Mouse (Mus musculus) granulocyte monocyte progenitor cell, adult 5-6 weeks (primary cell): ENCODE measurements around the gene Lrrc75a. TPM values are rescaled to one million over a fixed set of nuclear protein-coding genes. Genes with fewer than 3 reads are reported as not detected.

ENCODE experiments used
- ATAC-seq: replicated peaks from 2 replicates; pipeline ENCODE4 v1.8.0; 2016; ENCODE audit warnings: mild to moderate bottlenecking, moderate TSS enrichment, inconsistent platforms; ENCODE audit not compliant: poor library complexity, severe bottlenecking
- total RNA-seq, 2 experiments: library from RNA; stranded (forward) in 1 of 2; stranded (reverse) in 1 of 2; fragments of 200-712, 200-1000 nt in 1 of 2; fragments of >200 nt in 1 of 2; fragmentation: Nextera tagmentation in 1 of 2; gene quantifications; 2 replicates each; pipeline ENCODE4 v1.2.3; 2014 to 2017

Gene Lrrc75a
- total RNA-seq, 2 experiments from 2014 or later: 5.4 to 5.7 TPM

DNA sequence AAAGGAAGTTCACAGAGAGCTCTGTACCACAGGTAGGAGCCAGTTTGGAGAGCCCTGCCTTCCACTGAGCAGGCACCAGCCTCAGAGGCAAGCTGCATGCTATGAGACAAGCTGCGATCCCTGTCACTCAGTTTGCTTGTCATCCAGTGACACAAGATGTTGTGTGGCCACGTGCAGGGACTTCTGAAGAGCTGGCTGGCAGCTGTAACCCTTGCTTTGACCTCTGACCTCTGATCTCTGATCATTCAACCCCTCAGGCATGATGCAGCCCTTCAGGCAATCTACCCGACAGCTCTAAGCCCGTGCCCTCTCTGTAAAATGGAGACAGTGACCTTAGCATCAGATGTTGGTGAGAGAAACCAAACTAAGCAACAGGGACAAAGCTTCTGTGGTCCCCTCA lies 25.5 kb downstream of the Lrrc75a start:
- ATAC-seq: no peak

DNA sequence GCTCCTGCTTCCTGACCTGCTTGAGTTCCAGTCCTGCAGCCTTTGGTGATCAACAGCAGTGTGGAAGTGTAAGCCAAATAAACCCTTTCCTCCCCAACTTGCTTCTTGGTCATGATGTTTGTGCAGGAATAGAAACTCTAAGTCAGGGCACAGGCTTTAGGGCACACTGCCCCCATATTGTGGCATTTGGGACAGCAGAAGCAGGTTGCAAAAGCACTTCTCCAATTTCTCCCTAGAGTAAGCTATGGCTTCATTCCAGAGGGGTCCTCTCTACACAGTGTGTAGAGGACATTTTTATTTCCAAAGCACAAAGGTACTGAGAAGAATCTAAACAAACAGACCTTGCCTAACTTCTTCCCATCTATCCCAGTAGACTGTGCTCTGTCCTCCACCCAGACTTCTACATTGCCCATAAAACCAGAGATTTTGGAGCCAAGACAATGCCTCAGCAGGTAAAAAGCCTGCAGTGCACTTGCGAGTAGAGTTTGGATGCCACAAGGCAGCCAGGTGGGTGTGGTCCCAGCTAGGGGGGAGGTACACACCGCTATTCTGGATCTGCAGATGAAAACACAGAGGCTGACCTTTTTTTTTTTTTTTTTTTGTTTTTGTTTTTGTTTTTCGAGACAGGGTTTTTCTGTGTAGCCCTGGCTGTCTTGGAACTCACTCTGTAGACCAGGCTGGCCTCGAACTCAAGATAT lies 26.6 kb downstream of the Lrrc75a start:
- ATAC-seq: peak; percentile 81

DNA sequence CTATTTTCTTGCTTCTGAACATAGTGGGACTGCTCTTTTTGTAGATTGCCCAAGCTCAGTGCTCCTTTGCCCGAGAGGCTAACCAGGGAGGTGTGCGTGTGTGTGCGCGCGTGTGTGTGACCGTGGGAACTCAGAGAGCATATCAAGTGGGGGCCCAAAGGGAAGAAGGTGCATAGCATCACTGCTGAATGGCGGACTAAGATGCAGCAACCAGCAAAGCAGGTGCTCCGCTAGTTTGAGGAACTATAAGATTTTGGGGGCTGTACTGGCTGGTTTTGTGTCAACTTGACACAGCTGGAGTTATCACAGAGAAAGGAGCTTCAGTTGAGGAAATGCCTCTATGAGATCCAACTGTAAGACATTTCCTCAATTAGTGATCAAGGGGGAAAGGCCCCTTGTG lies 27.2 kb downstream of the Lrrc75a start:
- peak; percentile 59 for ATAC-seq

DNA sequence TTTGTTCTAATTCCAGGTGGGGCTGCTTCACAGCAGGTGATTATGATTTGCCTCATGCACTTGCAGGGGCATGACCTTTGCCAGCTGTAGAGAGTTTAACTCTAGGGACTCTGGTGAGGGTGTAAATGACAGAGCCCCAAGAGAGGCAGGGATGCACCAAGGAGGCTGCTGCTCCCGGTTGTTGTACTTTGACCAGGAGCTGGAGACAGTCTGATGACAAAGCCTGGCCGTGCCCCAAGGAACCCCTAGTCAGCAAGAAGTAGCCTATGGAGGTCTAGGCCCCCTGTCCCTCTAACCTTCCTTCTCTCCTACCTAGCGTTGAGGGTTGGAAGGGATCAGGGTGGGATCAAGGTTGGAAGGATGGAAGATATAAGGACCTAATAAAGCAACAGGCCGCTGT lies 32.9 kb downstream of the Lrrc75a start:
- ATAC-seq: no peak

DNA sequence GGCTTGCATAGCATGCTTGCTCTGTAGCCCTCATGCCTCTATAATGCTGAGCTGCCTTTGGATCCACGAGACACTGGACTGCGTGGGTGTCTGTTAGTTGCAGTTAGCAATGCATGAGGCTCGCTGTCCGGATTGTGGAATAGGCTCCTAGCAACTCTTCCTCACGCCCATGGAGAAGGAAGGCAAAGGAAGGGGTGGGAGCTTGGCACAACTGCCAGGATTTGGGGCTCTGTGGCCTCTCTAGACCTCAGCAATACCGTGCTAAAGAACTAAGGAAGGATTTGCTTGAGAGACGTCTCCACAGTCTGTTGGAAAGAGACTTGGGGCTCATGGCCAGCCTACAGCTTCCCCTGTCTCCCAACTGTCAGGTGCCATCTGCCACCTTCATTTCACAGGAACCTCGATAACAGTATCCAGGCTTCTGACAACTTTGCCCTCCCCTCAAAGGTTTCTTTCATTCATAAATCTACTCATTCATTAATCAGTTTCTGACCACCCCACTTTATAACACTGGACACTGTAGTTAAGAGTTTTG lies 33.4 kb downstream of the Lrrc75a start:
- no peak for ATAC-seq

DNA sequence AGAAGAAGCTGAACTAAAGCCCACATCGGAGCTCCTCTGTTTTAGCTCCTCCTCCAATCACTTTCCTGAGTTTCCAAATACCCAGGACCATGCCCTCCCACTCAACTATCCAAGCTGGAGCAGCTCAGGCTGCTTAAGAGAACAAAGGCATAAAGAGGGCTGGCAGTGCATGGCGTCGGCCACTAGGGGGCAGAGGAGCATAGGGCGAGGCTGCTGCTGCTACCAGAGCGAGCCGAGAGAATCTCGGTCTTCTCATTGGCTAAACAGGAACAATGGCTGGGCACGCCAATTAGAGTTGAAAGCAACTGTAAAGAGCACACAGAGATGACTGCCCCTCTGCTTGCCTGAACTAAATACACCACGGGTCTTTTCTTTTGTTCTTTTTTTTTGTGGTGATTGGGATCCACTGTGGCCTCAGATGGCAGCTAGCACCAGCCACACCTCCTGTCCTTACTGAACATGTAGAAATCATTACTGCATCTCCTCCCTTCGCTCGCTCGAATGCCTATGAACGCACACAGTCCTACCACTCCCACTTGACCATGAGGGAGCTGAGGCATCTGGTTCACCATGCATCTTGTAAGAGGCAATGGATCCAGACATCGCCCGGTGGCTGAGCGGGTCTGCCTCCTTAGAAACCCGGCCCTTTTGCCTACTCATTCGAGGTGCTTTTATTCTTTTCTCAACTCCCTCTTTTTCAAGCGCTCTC lies 34.5 kb downstream of the Lrrc75a start:
- ATAC-seq: peak; percentile 85

DNA sequence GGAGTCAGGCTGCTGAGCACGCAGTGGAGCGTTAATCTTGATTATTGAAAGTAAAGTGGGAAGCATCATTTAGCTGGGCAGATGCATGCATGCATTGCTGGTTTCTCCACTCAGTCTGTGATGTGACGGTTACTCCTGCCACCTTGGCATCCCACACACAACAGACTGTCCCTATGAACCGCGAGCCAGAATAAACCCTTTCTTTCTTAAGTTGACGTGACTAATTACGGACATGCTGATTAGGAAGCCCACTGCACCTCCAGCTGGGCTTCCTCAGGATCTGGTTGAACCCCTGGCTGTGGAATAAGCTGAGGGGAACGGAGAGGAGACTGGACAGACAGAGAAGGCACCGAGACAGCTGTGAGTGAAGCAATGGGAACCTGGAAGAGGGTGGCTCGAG lies 35.7 kb downstream of the Lrrc75a start:
- ATAC-seq: no peak

DNA sequence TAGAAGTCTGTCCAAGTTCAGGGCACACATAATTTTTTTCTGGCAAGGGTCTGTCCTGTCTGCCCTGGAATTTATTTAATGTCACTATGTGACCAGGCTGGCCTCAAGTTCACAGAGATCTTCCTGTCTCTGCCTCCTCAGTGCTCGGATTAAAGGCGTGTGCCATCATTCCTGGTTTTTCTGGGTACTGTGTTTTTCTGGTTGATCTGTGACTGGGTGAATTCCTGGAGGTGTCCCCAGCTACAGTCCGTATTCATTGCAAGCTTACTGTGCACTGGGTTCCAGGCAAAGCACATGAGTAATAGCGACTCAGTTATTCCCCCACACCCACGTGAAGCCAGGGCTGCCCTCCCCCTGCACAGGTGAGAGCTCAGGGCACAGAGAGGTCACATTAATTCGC lies 38.0 kb downstream of the Lrrc75a start:
- ATAC-seq: no peak

DNA sequence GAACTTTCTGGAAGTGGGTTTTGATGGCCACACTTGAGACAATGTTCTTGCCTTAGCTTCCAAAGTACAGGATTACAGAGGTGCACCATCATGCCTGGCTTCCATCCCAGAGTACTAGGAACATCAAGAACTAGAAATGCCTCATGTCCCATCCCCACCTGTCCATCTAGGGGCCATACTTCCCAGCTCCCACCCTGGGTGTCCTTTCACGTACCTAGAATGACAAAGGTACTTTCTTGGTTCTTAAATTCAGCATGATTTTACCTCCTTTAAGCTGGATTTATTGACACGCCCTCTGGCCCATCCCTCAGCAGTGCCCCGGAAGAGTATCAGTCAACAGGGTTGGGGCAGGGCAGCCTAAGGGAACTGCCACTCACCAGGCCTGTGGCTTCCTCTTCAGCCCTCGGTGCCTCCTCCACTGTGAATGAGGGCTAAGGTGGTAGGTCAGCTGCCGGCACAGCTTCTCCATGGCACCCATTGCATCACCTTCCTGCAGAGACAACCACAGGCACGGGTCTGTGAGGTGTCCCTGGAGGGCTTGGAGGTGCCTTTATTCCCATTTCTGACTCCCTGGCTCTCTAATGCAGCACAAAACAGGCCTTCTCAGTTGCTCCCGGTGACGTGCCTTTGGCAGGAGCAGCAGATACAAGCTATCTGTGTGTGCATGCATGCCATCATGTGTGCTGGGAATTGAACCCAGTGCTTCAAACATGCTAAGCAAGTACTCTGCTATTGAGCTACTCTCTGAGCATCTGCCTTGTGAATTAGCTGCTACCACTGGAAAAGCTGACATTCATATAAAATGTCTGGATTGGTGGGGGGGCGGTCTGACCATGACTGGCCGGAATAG lies 39.3 kb downstream of the Lrrc75a start:
- ATAC-seq: peak; percentile 86

DNA sequence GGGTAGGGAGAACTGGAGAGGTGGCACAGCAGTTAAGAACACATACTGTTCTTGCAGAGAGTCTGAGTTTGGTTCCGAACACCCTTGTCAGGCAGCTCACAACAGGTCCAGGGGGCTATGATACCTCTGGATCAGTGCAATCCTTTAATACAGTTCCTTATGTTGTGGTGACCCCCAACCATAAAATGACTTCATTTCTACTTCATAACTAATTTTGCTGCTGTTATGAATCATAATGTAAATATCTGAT lies 40.4 kb downstream of the Lrrc75a start:
- ATAC-seq: no peak

DNA sequence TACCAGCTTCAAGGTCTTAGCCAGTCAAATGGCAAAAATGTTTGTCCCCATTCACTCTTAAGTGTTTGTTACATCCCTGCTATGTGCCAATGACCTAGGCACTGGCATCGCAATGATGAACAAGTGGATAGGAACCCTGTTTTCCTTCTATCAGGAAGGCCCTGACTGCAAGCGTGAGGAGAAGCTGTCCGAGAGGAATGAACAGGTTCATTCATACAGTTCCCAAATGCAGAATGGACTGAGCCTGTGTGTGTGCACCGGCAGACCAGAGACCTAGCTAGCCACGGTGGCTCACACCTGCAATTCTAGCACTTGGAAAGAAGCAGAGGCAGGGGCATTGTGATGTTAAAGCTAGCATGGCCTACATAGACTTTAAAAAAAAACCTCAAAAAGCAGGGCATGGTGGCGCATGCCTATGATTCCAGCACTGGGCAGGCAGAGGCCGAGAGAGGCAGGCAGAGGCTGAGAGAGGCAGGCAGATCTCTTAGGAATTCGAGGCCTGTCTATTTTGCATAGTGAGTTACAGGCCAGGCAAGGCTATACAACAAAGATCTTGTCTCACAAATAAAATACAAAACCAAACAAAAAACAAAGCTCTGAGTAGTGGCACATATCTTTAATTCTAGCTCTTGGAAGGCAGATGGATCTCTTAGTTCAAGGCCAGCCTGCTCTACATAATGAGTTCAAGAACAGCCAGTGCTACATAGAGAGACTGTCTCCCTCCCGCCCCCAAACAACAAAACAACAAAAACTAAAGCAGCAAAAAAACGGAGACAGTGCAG lies 41.0 kb downstream of the Lrrc75a start:
- ATAC-seq: no peak

DNA sequence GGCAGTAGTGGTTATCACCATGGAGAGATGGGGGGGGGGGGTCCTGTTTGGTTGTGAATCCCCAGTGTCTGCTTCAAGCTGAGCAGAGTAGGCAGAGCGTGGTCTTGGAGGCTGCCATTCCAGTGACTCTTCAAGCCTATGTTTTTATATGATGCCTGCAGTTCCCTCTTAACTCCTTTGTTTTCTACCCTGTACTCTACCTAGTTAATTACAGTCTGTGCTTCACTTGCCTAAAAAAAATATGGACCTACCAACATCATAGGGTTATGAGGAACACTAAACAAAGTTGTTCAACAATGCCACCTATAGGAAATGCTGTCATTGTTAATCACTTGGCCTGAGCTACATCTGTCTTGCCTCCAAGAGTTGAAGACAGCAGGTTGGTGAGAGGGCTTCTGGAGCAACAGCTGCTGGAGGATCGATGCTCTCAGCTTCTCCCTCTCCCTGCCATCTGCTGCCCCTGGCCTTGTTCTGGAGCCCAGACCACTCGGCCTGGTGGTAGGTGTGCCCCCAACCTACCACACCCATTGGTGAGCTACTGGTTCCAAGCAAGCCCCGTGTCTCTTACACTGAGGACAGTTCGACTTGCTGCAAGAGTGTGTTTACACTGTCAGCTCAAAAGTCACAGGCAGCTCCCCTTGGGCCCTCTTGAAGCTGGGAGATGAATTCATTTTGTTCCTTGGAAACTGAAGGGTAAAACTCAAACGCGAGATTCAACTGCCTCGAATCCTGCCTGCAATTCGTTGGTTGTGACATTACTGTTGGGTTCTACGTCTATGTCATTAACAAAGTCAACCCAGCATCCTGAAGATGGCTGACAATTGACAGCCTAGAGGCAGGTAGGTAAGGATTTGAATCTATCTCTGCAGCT lies 41.8 kb downstream of the Lrrc75a start:
- ATAC-seq: no peak

DNA sequence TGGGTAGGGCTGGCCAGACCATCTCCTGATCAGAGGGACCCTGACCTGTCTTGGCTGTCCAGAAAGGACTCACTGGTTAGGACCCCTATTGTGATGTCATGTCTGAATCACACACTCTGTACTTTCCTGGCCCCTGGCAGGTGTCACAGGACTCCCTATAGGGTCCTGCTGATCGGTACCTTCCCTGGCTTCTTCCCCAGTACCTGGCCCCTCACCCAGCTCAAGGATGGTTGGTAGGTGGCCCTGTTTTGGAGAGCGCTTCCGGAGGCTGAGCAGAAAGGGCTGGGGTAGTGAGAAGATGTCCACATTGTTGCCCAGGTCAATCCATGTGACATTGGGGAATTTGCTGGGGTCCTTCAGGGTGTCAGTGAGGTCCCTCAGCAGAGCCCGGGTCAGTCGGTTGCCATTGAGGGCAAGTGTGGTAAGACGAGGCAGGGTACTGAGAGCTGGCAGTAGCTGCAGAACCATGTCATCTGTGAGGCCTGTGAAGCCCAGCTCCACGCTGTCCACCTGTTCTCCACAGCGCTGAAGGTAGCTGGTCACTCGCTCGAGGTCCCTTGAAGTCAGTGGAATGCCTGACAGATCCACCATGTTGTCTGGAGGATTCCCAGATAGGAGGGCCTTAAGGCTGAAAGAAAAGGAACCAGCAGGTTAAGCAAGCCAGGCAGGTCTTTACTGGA lies 42.6 kb downstream of the Lrrc75a start:
- no peak for ATAC-seq

DNA sequence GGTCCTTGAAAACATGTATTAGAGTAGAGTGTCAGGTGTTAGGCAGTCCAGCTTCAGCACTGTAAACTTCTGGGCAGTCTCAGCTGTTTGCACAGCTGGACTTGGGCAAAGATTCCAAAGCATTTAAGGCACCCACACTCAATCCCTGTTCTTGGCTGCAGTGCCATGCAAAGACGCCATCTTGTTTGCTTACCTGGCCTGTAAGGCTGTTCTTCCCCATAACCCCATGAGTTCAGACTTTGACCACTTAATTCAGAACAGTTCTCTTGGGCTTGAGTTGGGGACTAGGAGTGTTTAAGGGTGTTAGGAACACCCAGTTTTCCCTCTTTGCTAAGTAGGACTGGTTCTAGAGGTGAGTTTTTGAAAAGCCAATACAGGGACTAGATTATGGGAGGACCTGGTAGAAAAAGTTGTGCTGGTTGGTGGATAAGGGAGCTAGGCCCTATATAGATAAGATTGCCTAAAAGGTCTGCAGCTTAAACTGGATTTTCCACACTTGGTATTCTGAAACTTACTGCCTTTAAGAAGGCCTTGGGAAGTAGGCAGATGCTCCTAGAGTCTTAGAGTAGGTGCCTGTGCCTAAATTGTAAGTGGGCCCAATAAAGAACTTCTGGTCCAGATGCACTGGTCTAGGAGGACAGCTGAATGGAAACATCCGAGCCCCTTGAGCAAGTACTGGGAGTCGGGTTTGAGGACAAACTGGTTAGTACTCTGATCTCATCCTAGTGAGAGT lies 43.3 kb downstream of the Lrrc75a start:
- no peak for ATAC-seq

DNA sequence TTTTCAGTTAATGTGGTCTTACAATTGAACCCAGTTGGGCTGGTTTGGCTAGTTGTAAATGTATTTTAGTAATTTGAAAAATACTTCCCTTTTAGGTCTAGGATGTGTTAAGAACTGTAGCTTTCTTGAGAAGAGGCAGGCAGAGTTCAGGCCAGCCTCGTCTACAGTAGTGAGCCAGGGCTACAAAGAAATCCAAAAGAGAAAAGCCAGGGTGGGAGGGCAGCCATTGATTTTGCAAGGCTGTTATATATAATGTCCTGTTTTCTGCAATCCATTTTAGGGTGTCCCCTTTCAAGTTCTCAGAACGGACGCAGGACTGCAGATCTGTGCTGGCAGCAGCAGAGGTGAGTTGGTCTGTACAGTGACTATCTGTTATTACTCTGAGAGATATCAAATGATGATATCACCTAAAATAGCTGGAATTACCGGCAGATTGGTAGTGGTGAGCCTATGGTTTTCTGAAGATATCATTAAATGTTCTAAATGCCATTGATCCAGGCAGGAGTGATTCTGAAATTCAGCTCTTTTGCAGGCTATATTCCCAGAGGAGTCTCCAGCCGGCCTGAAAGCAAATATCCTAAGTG lies 44.1 kb downstream of the Lrrc75a start:
- ATAC-seq: no peak

DNA sequence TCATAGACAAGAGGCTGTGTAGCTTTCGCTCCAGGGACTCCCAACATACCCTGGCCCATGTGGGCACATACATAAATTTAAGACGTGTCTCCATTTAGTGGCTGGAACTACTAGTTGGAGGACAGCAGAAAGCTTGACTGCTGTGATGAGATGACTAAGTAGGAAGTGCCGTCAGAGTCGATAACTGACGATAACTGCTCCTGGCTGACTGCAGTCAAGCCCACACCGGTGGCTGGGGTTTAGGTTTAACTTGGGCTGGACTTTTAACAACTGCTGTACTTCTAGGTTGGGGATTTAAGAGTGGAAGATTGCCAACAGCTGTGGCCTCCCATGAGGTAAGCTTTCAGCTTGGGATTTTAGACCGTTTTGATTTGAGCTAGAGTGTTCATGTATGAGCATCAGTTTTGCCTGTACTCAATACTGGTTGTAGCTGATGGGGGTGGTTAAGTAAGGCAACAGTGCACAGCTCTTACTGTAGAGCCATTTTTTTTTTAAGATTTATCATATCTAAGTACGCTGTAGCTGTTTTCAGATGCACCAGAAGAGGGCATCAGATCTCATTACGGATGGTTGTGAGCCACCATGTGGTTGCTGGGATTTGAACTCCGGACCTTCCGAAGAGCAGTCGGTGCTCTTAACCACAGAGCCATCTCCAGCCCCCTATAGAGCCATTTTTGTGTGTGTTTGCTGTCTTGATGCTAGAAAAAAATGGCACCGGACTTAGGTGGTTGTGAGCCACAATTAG lies 44.8 kb downstream of the Lrrc75a start:
- no peak for ATAC-seq

DNA sequence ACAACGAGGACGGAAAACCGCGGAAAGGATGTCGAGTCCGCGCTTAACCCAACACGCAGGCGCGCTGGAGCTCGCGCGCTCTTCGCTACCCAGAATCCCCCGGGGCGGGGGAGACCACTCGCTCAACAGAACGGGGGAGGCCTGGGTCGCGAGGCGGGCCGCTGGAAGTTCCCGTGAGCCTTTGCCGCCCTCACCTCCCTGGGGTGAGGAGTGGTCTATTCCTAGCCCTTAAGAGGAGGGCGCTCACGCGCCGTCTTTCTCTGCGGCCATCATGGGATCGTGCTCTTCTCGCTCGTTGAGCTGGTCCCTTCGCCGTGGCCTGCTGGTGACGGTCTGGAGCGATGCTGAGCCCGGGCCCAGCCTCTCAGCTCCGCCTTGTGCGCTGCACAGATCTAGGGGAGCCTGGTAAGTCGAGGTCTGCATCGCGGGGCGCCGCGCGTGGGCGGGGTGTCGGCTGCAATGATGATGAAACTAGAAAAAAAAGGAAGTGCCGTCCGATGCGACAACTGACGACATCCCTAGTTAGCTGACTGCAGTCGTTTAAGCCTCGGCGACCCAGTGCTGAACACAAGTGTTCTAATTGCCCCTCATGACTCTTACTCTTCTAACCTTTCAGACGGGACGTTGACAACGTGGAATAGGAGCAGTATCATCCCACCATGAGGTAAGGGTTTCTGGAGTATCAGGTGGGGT lies 45.6 kb downstream of the Lrrc75a start:
- ATAC-seq: peak; percentile 82
